Mouse (Mus musculus) brain, embryonic 18.5 days (tissue): ENCODE results near the gene H2-Ob.

Experiments used
- DNase-seq: peaks from one replicate; pipeline ENCODE4 v3.0.0-alpha.2; 2012; ENCODE audit warnings: low read depth, low spot score

Gene H2-Ob

DNA sequence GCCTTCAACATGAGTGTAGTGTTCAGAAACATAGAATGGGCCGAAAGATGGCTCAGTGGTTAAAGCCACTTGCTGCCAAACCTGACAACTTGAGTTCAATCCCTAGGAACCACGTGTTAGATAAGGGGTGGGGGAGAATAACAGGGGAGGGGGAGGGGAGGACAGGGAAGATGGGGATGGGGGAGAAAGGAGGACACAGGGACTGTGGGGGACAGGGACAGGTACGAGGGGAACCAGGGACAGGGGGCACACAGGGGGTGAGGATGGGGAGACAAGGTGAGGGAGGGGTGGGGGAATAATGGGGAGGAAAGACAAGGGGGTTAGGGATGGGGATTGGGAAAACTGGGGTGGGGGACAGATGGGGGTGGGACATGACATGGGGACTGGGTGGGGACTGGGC is 1.7 kb downstream of the H2-Ob start:
- DNase-seq = no peak

DNA sequence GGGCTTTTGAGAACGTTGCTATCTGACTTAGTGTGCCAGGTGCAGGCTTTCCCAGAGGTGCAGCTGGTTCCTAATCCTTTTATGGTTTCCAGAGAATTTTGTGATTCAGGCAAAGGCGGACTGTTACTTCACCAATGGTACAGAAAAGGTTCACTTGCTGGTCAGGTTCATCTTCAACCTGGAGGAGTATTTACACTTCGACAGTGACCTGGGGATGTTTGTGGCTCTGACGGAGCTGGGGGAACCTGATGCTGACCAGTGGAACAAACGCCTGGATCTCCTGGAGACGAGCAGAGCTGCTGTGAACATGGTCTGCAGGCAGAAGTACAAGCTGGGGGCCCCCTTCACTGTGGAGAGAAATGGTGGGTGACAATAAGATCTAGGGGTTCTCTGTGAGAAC is 2.2 kb downstream of the H2-Ob start:
- DNase-seq = no peak

GRCm38 (mm10) chr17:34244656-34245055 is 6.0 kb downstream of the H2-Ob start:
- DNase-seq = no peak

DNA sequence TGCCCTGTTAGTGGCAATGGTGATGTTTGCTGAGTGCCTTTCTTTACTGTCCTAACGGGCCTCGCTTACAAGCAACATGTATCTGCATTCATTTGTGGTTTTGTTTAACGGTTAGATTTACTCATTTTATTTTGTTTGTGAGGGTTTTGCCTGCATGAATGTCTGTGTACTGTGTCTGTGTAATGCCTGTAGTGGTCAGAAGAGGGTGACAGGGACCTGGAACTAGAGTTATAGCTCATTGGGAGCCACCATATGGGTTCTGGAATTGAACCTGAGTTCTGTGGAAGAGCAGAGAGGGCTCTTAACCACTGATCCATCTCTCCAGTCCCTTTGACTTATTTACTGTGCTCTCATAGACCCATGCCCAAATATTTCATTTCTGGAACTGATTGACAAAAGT is 8.3 kb downstream of the H2-Ob start:
- no peak for DNase-seq

- no peak for DNase-seq
These were observed 10.1 kb downstream of the H2-Ob start for GRCm38 (mm10) chr17:34248764-34249163.

DNA sequence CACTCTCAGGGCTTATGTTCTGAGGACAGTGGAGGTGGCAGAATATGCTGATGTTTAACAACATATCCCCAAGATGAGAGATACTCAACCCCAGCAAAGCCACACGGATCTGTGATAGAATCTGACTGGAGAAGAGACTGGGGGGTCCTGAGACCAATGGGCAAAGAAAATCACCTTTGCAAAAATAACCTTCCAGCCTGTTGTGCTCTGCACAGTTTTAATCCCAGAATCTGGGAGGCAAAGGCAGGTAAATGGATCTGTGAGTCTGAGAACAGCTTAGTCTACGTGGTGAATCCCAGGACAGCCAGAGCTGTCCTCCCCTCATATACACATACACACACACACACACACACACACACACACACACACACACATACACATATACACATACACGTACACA is 10.7 kb downstream of the H2-Ob start:
- no peak for DNase-seq

DNA sequence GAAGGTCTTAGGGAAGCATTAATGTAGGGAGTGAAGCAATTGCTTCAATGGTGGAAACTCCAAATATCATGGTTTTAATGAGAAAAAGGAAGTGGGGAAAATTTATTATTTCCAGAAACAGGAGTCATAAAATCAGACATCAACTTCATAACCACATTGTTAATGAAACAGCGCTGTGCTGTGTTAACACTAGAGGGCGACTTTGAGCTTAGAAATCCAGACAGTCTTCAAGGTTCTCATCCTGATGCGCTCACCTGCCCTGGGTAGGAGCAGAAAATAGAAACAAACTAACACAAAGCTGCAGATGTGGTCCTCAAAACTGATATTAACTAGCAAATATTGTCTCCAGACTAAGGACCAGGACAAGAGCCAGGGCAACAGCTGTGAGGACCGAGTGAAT is 11.2 kb downstream of the H2-Ob start:
- DNase-seq = no peak

GRCm38 (mm10) chr17:34251666-34252065 is 13.0 kb downstream of the H2-Ob start:
- DNase-seq = no peak

DNA sequence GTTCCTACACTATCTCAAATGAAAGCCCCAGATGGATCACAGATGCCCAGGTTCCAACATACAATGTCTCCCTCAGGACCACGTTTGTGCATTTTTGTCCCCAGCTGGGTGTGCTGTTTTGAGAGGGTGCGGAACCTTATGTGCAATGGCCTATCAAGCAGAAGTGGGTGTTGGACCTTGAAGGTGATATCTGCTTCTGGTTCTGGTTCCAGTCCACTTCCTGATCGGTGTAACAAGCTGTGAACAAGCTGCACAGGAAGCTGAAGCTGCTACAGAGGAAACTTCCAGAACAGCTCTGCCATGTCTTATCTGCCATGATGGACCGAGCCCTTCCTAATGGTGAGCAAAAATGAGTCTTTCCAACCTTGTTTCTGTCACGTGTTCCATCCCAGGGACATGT is 17.8 kb downstream of the H2-Ob start:
- no peak for DNase-seq

DNA sequence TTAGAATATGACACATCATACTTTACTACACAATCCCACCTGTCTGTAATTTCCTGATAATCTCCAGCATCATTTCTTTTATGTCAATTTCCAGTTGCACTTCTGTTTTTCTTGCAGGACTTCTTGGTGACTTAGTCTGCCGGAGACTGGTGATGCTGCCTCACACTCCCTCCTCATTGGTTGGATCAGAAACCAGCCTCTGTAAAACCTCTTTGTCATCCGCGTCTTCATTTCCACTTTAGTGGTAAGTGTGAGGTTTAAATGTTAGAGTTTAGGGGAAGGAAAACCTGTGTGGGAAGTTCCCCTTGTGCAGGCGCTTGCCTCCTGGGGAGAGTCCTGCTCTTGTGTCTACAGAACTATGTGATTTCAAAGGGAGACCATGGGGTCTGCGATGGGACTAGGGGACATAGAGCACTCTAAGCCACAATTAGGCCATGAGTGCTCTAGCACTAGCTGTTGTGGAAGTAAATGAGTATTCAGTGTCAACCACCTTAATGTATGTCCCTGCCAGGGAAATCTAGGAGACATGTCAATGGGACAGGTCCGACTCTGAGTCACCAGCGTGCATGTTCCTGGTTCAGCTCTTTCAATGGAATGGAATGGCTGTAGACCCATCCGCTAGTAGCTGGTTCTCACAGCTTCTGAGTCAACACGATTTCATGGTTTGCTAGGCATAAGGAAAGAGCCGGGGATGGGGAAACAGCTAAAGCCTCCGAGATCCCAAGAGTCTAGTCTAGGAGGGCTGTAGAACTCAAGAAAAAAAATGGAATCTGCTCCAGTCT is 19.1 kb downstream of the H2-Ob start, which contains the start of gene H2-Ab1:
Gene H2-Ab1 (plus strand): TSS at position 96 of the 782 bp plus-strand sequence.
- DNase-seq = no peak

- DNase-seq = no peak
These were observed 21.8 kb downstream of the H2-Ob start for GRCm38 (mm10) chr17:34260551-34260950.

- DNase-seq = no peak
These were observed 22.8 kb downstream of the H2-Ob start for GRCm38 (mm10) chr17:34261502-34261901.

DNA sequence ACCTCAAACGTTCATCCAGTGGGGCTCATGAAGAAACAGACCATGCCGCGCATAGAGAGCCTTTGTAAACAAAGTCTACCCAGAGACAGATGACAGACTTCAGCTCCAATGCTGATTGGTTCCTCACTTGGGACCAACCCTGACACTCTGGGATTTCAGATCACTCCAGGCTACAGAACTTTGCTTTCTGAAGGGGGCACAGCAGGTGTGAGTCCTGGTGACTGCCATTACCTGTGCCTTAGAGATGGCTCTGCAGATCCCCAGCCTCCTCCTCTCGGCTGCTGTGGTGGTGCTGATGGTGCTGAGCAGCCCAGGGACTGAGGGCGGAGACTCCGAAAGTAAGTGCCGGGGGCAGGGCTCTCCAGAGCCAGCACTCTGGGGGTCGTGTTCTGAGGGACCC is 24.4 kb downstream of the H2-Ob start:
- peak; percentile 68 for DNase-seq

- DNase-seq = no peak
These were observed 25.2 kb downstream of the H2-Ob start for GRCm38 (mm10) chr17:34263811-34264371.

- no peak for DNase-seq
These were observed 26.0 kb downstream of the H2-Ob start for GRCm38 (mm10) chr17:34264452-34265351.

DNA sequence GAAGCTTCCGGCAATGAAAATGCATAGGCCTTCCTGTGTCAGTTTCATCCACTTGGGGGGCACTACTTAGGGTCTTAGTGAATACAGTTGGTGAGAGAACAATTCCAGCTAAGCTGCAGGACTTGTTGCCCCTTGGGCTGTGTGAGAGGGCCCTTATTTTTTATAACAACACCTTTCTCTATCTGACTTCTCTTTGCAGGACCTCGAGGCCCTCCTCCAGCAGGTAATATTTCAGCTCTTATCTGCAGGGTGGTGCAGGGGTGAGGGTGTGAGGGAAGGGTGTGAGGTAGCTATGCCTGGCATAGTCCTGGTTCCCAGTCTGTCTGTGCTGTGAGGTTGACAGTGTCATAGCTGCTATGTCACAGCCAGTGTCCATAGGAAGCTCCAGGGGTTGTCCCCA is 29.6 kb downstream of the H2-Ob start:
- no peak for DNase-seq

GRCm38 (mm10) chr17:34268748-34269147 is 30.0 kb downstream of the H2-Ob start:
- DNase-seq = no peak

- no peak for DNase-seq
These were observed 31.1 kb downstream of the H2-Ob start for GRCm38 (mm10) chr17:34269817-34270216.

GRCm38 (mm10) chr17:34270230-34270629 is 31.5 kb downstream of the H2-Ob start:
- no peak for DNase-seq

GRCm38 (mm10) chr17:34270940-34271339 is 32.2 kb downstream of the H2-Ob start:
- no peak for DNase-seq

DNA sequence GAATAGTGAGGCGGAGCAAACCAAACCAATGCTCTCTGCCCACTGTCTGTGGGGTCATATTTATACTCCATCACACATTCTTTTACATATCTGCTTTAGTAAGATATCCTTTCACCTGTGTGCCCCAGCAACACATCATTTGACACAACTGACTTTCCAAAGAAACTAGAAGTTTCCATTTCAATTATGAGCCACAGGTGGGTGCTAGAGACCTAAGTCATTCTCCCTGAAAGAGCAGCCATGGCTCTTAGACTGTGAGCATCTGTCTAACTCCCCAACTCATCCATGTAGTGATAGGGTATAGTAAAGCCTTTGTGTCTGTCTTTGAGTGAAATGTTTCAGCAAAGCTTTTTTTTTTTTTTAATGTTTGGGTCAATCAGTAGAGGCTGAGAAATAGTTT is 33.4 kb downstream of the H2-Ob start:
- DNase-seq = no peak

DNA sequence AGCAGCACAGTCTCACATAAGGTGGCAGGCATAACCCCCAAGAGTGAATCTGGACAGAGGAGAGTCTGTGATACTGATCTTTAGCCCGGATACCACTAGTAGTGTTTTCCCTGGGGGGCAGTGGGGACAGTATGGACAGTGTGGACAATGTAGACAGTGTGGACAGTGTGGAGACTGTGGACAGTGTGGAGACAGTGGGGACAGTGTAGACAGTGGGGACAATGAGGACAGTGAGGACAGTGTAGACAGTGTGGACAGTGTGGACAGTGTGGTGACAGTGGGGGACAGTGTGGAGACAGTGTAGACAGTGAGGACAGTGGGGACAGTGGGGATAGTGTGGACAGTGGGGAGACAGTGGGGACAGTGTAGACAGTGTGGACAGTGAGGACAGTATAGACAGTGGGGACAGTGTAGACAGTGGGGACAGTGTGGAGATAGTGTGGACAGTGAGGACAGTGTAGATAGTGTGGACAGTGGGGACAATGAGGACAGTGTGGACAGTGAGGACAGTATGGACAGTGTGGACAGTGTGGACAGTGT is 41.9 kb downstream of the H2-Ob start:
- DNase-seq = no peak
